Mouse (Mus musculus) cerebellum, adult 8-10 months (tissue): Measurements from ENCODE around the gene Glra1.

Experiments
- DNase-seq: peaks from one replicate; pipeline ENCODE4 v3.0.0; 2022

The Glra1 gene

GRCm38 (mm10) chr11:55511374-55511773 lies 96.6 kb downstream of the Glra1 start:
- DNase-seq: no peak

- DNase-seq: no peak
Measured at GRCm38 (mm10) chr11:55505485-55505884, 102.5 kb downstream of the Glra1 start.

GRCm38 (mm10) chr11:55502886-55503285 lies 105.1 kb downstream of the Glra1 start:
- DNase-seq: no peak

GRCm38 (mm10) chr11:55501955-55502531 lies 106.0 kb downstream of the Glra1 start:
- DNase-seq: no peak

GRCm38 (mm10) chr11:55497885-55498284 lies 110.1 kb downstream of the Glra1 start:
- DNase-seq: peak; percentile 23

- DNase-seq: no peak
Measured at GRCm38 (mm10) chr11:55496158-55496557, 111.8 kb downstream of the Glra1 start.

- DNase-seq: no peak
Measured at GRCm38 (mm10) chr11:55485443-55485842, 122.6 kb downstream of the Glra1 start.

- DNase-seq: no peak
Measured at GRCm38 (mm10) chr11:55473219-55473618, 134.8 kb downstream of the Glra1 start.

- DNase-seq: no peak
Measured at GRCm38 (mm10) chr11:55471467-55471866, 136.5 kb downstream of the Glra1 start.

GRCm38 (mm10) chr11:55470761-55471160 lies 137.2 kb downstream of the Glra1 start:
- no peak for DNase-seq

GRCm38 (mm10) chr11:55469923-55470691 lies 137.9 kb downstream of the Glra1 start:
- DNase-seq: no peak

- DNase-seq: peak; percentile 100
Measured at GRCm38 (mm10) chr11:55469048-55469843, 138.8 kb downstream of the Glra1 start, which contains the start of gene G3bp1. G3bp1 (plus strand) TSS chr11:55469685.

GRCm38 (mm10) chr11:55468611-55469047 lies 139.4 kb downstream of the Glra1 start:
- DNase-seq: no peak

- DNase-seq: no peak
Measured at GRCm38 (mm10) chr11:55468012-55468411, 140.0 kb downstream of the Glra1 start.

GRCm38 (mm10) chr11:55465177-55465576 lies 142.8 kb downstream of the Glra1 start:
- DNase-seq: no peak

GRCm38 (mm10) chr11:55464707-55465106 lies 143.3 kb downstream of the Glra1 start:
- no peak for DNase-seq
